Mouse (Mus musculus) neural tube, embryonic 11.5 days (tissue): Measurements from ENCODE around the gene Mgat1. TPM values are rescaled to one million over a fixed set of nuclear protein-coding genes. Genes with fewer than 3 reads are reported as not detected.

Source experiments
- ATAC-seq: fragments of 200-750 bp; cut with Nextera tagmentation; 2 replicates; pipeline ENCODE4 v1.8.0; 2017; ENCODE audit warnings: moderate number of reproducible peaks, mild to moderate bottlenecking, moderate TSS enrichment, moderate library complexity; ENCODE audit not compliant: insufficient read depth, low FRiP score, low TSS enrichment
- DNase-seq: peaks from one replicate; pipeline ENCODE4 v3.0.0-alpha.2; 2015; ENCODE audit warnings: low spot score
- H3K27ac ChIP-seq: fragments of 300-500 bp; sonication (generic); 2 replicates; pipeline ENCODE4 v1.5.1; 2014; ENCODE audit warnings: low read depth, mild to moderate bottlenecking, low read length
- H3K27me3 ChIP-seq: fragments of 300-500 bp; sonication (generic); 2 replicates; pipeline ENCODE4 v1.6.1; 2014; ENCODE audit warnings: mild to moderate bottlenecking, low read length, mixed read lengths; ENCODE audit not compliant: control insufficient read depth, insufficient read depth
- H3K36me3 ChIP-seq: fragments of 300-500 bp; sonication (generic); 2 replicates; pipeline ENCODE4 v1.6.1; 2014; ENCODE audit warnings: mild to moderate bottlenecking, low read length, moderate library complexity, mixed read lengths; ENCODE audit not compliant: control insufficient read depth, insufficient read depth
- H3K4me1 ChIP-seq: fragments of 300-500 bp; sonication (generic); 2 replicates; pipeline ENCODE4 v1.6.1; 2014; ENCODE audit warnings: low read length, mixed read lengths; ENCODE audit not compliant: control insufficient read depth, insufficient read depth
- H3K4me2 ChIP-seq: fragments of 300-500 bp; sonication (generic); 2 replicates; pipeline ENCODE4 v1.6.1; 2014; ENCODE audit warnings: low read depth, mild to moderate bottlenecking, moderate library complexity
- H3K4me3 ChIP-seq: fragments of 300-500 bp; sonication (generic); 2 replicates; pipeline ENCODE4 v1.5.1; 2014; ENCODE audit warnings: low read depth, low read length
- H3K9ac ChIP-seq: fragments of 300-500 bp; sonication (generic); 2 replicates; pipeline ENCODE4 v1.6.1; 2014; ENCODE audit warnings: mild to moderate bottlenecking, low read length
- H3K9me3 ChIP-seq: fragments of 300-500 bp; sonication (generic); 2 replicates; pipeline ENCODE4 v1.6.1; 2016; ENCODE audit warnings: low read length; ENCODE audit not compliant: control insufficient read depth
- WGBS: fragments of 180-500 bp; shearing (Covaris S2); extraction: QIAGEN DNeasy Blood & Tissue Kit; methylation state at CpG from one replicate; pipeline ENCODE4 v1.1.7; 2014; 5-methylcytosine and 5-hydroxymethylcytosine counted together
- polyA plus RNA-seq: library from polyadenylated mRNA; unstranded; fragments of >200 nt; fragmentation: Nextera tagmentation; extraction: Ambion mirVana; gene quantifications from 2 replicates; pipeline ENCODE4 v1.2.1, GENCODE M21; 2014

The Mgat1 gene
- polyA plus RNA-seq, 1 experiment from 2014 or later = 33.2 TPM

DNA sequence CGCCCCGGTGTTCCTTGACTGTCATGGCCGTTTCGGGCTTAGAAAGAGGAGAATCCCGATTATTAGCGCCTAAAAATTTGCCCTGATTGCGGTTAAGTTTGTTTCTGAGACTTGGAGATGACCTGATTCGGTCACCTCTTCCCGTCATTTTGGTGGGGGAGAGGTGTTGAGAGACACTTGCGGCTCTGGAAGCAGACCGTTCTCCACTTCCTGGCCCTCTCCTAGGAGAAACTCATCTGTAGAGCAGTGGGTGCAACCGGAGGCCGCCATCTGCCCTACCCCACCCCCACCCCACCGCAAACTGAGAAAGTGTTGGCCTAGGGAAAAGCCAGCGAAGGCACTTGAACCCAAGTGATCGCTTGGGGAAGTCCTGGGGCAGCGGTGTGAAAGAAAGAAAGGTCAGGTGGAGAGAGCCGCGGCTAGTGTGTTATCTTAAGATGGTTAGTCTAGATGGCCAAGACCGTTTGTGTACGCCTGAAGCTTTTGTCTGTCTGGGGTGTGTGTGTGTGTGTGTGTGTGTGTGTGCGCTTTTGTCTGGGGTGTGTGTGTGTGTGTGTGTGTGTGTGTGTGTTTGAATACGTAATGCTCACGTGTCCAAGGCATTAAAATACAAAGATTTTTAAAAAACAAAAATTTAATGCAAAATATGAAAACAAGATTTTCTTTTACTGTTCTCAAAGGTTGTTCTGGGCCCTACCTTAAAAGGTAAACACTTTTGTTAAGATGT lies 40.1 kb upstream of the Mgat1 start:
- Histone ChIP-seq H3K27ac (peak overlapping the region; percentile 99), H3K9ac (peak overlapping the region; percentile 99), H3K36me3 (no peaks in the 10 kb centered on the region), H3K9me3 (no peaks in the 10 kb centered on the region), H3K27me3 (no peaks in the 10 kb centered on the region), H3K4me3 (peak overlapping the region; percentile 87), H3K4me1 (peaks cover 4% of the 10 kb centered on the region; the same call in 1 of the 2 replicates), H3K4me2 (peak overlapping the region; percentile 88)
- peak; percentile 76 for DNase-seq
- peak; percentile 74 for ATAC-seq
- WGBS = 0% methylated on average over 24 of the region's 24 CpGs

DNA sequence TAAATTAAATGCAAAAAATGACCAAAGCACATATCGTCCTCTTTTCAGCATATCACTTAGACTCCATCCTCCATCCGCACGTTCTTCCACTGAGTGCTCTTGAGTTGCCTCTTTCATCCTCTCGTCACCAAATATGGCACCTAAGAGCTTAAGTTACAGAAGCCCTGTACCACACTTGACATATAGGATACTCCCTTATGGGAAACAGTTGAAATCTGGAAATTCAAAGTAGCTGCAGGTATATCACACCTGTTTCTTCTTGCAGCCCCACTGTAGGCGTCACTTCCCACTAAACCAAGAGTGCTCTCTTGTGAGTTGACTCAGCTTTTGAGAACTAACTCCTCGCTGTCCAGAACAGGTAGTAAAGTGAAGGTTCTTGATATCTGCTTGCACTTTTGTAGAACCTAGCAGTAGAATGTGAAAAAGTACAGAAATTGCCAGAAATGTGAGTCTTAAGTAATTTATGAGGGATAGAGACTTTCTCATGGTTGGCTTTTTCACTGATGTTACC lies 38.9 kb upstream of the Mgat1 start:
- Histone ChIP-seq H3K36me3 (no peaks in the 10 kb centered on the region), H3K4me3 (0 out of 2 replicates have a peak overlapping the region, but pooled peaks have one; percentile 6), H3K4me1 (peaks cover 6% of the 10 kb centered on the region; the same call in 1 of the 2 replicates), H3K27ac (no peak overlapping the region), H3K4me2 (no peak overlapping the region), H3K27me3 (no peaks in the 10 kb centered on the region), H3K9me3 (no peaks in the 10 kb centered on the region), H3K9ac (no peak overlapping the region)
- ATAC-seq = no peak
- no peak for DNase-seq
- WGBS = 88% methylated on average over 6 of the region's 6 CpGs

GRCm38 (mm10) chr11:49207495-49207894 lies 36.5 kb upstream of the Mgat1 start:
- no peak for DNase-seq
- WGBS = 97% methylated on average over 1 of the region's 1 CpGs
- Histone ChIP-seq H3K4me1 (peaks cover 6% of the 10 kb centered on the region; the same call in 1 of the 2 replicates), H3K4me2 (no peak overlapping the region), H3K4me3 (no peak overlapping the region), H3K9me3 (no peaks in the 10 kb centered on the region), H3K9ac (no peak overlapping the region), H3K27me3 (no peaks in the 10 kb centered on the region), H3K36me3 (no peaks in the 10 kb centered on the region), H3K27ac (no peak overlapping the region)
- ATAC-seq = no peak

DNA sequence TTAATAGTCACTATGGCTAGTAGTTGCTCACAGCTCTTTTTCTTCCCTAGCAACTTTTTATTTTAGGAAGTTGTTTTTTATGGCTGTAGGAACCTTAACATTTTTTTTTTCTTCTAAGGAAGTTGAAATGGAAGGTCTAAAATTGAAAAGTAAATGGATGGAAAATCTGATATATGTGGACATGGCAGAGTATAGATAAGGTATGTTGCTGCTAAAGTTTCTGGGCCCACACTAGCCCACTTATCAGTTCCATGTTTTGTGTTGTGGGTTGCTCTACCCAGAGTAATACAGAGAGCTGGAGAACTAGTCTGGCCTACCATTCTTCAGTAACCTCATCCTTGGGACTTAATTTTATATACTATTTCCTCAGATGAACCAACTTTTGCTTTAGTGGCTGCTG lies 31.4 kb upstream of the Mgat1 start:
- no peak for DNase-seq
- no peaks in the 10 kb centered on the region for H3K27me3 ChIP-seq
- ATAC-seq = no peak
- 0 out of 2 replicates have a peak, but pooled peaks cover 2% of the 10 kb centered on the region for H3K4me1 ChIP-seq
- peaks cover 24% of the 10 kb centered on the region for H3K36me3 ChIP-seq
- no peak overlapping the region for H3K4me3 ChIP-seq
- H3K9ac ChIP-seq = no peak overlapping the region
- H3K9me3 ChIP-seq = no peaks in the 10 kb centered on the region
- H3K27ac ChIP-seq = no peak overlapping the region
- no peak overlapping the region for H3K4me2 ChIP-seq

DNA sequence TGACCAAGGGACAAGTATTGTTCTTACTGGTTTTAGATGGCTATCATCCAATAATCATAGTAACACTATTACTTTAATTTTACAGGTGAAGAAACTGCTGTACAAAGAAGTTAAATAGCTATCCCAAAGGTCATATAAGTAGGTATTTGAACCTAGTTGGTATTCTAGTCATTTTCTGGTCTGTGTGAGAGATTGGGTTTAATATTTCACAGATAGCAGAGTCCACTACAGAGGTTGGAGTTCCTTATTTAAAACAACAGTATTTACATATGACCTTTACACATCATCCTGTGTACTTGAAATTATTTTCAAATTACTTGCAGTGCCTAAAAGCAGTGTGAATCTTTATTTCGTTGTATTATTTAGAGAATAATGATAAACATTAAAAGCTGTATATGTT lies 30.5 kb upstream of the Mgat1 start:
- Histone ChIP-seq H3K36me3 (peaks cover 24% of the 10 kb centered on the region), H3K4me3 (no peak overlapping the region), H3K4me1 (0 out of 2 replicates have a peak, but pooled peaks cover 2% of the 10 kb centered on the region), H3K4me2 (no peak overlapping the region), H3K27ac (no peak overlapping the region), H3K9ac (no peak overlapping the region), H3K27me3 (no peaks in the 10 kb centered on the region), H3K9me3 (no peaks in the 10 kb centered on the region)
- ATAC-seq (no peak), DNase-seq (no peak)
- 92% methylated on average over 1 of the region's 1 CpGs for WGBS

DNA sequence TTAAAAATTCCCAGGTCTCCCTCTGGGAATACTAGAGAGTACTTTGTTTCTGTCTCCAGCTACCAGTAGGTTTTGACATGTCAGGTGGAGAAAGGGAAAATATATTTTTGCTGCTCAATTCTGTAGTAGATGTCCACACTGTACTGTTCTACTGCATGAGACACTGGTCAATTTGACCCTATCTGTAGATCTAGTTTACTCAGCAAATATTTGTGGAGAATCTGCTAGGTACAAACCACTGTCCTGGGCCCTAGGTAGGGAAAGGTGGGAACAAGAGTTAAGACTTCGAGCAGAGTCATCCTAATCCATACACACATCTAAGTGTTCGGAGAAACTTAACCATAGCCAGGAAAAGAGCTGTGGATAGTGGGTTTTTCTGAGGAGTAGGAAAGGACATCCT lies 24.7 kb upstream of the Mgat1 start:
- no peak overlapping the region for H3K27ac ChIP-seq
- H3K36me3 ChIP-seq = peaks cover 22% of the 10 kb centered on the region
- H3K9ac ChIP-seq = no peak overlapping the region
- H3K4me3 ChIP-seq = no peak overlapping the region
- ATAC-seq (no peak), DNase-seq (no peak)
- no peaks in the 10 kb centered on the region for H3K9me3 ChIP-seq
- WGBS = 95% methylated on average over 2 of the region's 2 CpGs
- no peaks in the 10 kb centered on the region for H3K27me3 ChIP-seq
- H3K4me2 ChIP-seq = no peak overlapping the region
- H3K4me1 ChIP-seq = no peaks in the 10 kb centered on the region

GRCm38 (mm10) chr11:49224455-49224854 lies 19.5 kb upstream of the Mgat1 start:
- Histone ChIP-seq H3K36me3 (no peaks in the 10 kb centered on the region), H3K27ac (no peak overlapping the region), H3K9me3 (no peaks in the 10 kb centered on the region), H3K27me3 (no peaks in the 10 kb centered on the region), H3K4me1 (no peaks in the 10 kb centered on the region), H3K4me2 (no peak overlapping the region), H3K9ac (no peak overlapping the region), H3K4me3 (no peak overlapping the region)
- ATAC-seq (no peak), DNase-seq (no peak)
- 84% methylated on average over 1 of the region's 1 CpGs for WGBS

GRCm38 (mm10) chr11:49232781-49233180 lies 11.2 kb upstream of the Mgat1 start:
- ATAC-seq (no peak), DNase-seq (no peak)
- Histone ChIP-seq H3K9ac (no peak overlapping the region), H3K27ac (no peak overlapping the region), H3K4me2 (no peak overlapping the region), H3K27me3 (no peaks in the 10 kb centered on the region), H3K4me1 (no peaks in the 10 kb centered on the region), H3K36me3 (no peaks in the 10 kb centered on the region), H3K9me3 (no peaks in the 10 kb centered on the region), H3K4me3 (no peak overlapping the region)
- 78% methylated on average over 3 of the region's 3 CpGs for WGBS
